Mouse (Mus musculus): ENCODE measurements around the gene Fbxl18. TPM values are rescaled to one million over a fixed set of nuclear protein-coding genes. Genes with fewer than 3 reads are reported as not detected.

Fbxl18 gene
- polyA plus RNA-seq, 1 experiment from 2014 or later, result 5.8 TPM

DNA sequence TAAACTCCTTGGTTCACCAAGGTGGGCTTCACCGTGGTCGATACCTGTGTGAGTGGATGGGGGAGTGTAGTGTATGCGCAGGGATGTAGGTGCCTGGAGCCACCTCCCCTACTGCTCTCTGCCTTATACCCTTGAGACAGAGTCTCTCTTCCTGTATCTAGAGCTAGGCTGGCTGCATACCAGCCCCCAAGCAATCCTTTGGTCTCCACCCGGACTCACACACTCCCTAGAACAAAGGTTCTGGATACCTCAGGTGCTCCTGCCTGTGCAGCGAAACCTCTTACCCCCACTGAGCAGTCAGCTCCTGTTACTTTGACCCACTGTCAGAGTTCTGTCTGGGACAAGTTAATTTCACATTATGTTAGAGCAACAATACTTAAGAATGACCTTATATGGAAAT lies 69.6 kb downstream of the Fbxl18 start:
- WGBS (ENCODE audit: insufficient replicate concordance), result 72% methylated on average over 5 of the region's 5 CpGs
- Histone ChIP-seq H3K4me3 (no peak overlapping the region), H3K27me3 (replicated peaks) (peaks cover 61% of the 10 kb centered on the region), H3K27ac (no peak overlapping the region), H3K36me3 (no peaks in the 10 kb centered on the region), H3K9me3 (replicated peaks) (no peaks in the 10 kb centered on the region), H3K4me2 (no peak overlapping the region), H3K9ac (no peak overlapping the region), H3K4me1 (peaks cover 23% of the 10 kb centered on the region)
- no peak for ATAC-seq

DNA sequence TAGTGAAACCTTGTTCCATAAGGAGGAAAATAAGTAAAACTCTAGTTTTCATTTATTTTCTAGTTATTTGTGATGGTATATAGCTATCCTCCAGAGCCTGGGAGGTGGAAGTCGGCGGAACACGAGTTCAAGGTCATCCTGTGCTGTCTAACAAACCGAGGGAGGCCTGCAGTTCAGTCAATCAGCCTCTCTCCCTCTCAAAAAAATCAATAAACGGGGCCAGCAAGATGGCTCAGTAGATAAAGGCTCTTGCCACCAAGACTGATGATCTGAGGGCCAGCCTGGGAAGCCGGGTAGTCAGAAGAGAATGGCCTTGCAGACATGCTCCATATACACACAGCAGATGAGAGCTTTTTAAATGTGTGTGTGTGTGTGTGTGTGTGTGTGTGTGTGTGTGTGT lies 71.1 kb downstream of the Fbxl18 start:
- 35% methylated on average over 6 of the region's 6 CpGs for WGBS (ENCODE audit: insufficient replicate concordance)

DNA sequence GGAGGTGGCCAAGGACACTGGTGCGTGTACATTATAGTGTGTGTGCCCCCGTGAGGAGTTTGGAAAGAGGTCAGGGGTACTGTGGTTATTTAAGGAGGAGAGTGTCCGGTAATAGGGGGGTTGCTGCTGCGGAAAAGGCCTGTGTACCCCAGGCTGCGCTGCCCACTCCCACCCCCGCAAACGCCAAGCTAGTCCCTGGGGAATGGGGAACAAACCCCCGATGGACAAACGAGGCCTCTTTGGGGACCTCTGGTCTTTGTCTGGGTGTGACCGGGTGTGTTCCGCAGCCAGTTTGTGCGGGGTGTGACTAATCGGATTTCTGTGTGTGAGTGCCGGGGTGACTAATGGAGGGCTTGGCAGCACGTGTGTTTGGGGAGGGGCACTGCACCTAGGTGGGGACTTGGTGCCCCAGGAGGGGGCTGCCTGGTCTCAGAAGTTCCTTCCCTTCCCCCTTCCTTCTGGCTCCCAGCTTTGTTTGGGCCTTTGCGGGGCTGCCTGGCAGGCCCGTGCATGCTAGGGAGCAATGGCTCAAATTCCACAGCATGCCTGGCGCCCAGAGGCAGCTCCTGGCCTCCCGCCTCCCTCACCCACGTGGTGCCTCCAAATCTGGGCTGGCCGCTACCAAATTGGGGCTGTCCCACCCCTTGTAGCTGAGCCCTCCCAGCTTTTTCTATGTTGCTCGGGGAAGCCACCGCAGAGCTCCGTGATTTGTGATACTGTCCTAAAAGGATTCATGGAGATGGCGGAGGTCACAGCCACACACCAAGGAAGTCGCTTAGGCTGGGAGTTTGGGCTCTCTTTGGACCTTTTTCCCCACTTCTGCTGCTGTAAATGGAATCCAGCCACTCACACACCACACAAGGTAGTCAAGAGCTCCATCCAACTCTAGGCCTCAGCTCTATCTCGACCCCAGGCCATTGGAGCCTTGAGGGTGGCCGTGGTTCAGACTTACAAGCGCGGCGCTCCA lies 71.8 kb downstream of the Fbxl18 start:
- Histone ChIP-seq H3K4me3 (peak overlapping the region; percentile 63), H3K36me3 (no peaks in the 10 kb centered on the region), H3K27ac (peak overlapping the region; percentile 85), H3K27me3 (replicated peaks) (peaks cover 84% of the 10 kb centered on the region), H3K9ac (peak overlapping the region; percentile 58), H3K9me3 (replicated peaks) (no peaks in the 10 kb centered on the region), H3K4me1 (peaks cover 29% of the 10 kb centered on the region), H3K4me2 (peak overlapping the region; percentile 79)
- 15% methylated on average over 31 of the region's 31 CpGs for WGBS (ENCODE audit: insufficient replicate concordance)
- peak; percentile 19; the same call in 1 of the 2 replicates for ATAC-seq

More for the DNA sequence above, 71.1 kb downstream of the Fbxl18 start:
- Histone ChIP-seq H3K4me3 (no peak overlapping the region), H3K9ac (no peak overlapping the region), H3K27ac (peak overlapping the region; percentile 85), H3K9me3 (replicated peaks) (no peaks in the 10 kb centered on the region), H3K27me3 (replicated peaks) (peaks cover 77% of the 10 kb centered on the region), H3K4me1 (peaks cover 27% of the 10 kb centered on the region), H3K4me2 (peak overlapping the region; percentile 79), H3K36me3 (no peaks in the 10 kb centered on the region)
- ATAC-seq, result no peak

DNA sequence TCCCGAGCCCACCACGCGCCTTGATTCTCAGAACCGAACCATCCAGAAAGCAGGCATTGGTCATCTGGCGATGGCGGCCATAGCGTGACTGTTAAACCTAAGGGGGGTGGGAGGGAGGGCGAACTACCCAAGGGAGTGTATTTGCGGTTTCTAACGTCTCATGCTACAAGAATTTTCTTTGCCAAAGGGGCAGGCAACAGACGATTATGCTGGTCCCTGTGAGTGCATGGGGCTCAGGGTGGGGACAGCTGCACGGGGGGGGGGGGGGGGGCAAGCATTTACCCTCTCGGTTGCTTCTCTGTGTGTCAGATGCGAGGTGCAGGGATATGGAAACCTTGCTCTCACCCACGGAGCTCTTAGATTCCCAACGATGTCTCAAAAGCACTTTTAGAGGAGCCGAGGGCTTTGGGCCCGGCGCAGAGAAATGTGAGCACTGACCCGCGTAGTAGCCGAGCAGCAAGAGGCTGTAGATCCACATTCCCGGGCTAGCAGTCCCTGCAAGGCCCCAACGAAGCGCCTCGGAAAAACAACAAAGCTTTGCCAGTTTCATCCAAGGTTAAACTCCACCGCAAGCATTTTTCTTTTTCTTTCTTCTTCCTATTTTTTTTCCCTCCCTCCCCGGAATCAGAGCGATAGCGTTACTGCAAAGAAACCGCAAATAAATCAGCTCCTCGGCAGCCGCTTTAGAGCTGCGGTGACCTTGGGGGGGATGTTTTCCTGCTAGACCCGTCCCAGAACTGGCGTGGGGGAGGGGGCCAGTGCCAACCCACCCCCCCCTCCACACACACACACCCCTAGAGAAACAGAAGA lies 72.7 kb downstream of the Fbxl18 start:
- Histone ChIP-seq H3K4me2 (peak overlapping the region; percentile 79), H3K27me3 (replicated peaks) (peaks cover 93% of the 10 kb centered on the region), H3K36me3 (no peaks in the 10 kb centered on the region), H3K4me1 (peaks cover 38% of the 10 kb centered on the region), H3K4me3 (peak overlapping the region; percentile 63), H3K9me3 (replicated peaks) (no peaks in the 10 kb centered on the region), H3K9ac (peak overlapping the region; percentile 68), H3K27ac (peak overlapping the region; percentile 85)
- no peak for ATAC-seq
- under 1% methylated on average over 36 of the region's 36 CpGs for WGBS (ENCODE audit: insufficient replicate concordance)

DNA sequence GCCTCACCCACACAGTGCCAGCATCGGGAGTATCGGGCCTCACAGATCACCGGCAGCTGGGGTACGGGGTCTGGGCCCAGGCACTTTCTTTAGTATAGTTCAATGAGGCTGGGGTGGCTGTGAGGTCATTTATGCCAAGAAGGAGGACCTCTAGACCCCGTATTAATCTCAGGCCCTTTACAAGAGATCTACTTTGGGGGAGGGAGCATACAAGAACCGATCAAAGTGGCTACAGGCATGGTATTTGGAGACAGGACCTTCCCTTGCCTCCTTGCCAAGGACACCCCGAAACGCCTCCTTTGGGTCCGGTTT lies 73.3 kb downstream of the Fbxl18 start:
- H3K27ac ChIP-seq, result peak overlapping the region; percentile 85
- H3K4me2 ChIP-seq, result peak overlapping the region; percentile 79
- peak overlapping the region; percentile 68 for H3K9ac ChIP-seq
- 0% methylated on average over 9 of the region's 9 CpGs for WGBS (ENCODE audit: insufficient replicate concordance)
- no peak for ATAC-seq
- peaks cover 43% of the 10 kb centered on the region for H3K4me1 ChIP-seq
- H3K27me3 ChIP-seq (replicated peaks), result peaks cover 99% of the 10 kb centered on the region
- H3K4me3 ChIP-seq, result peak overlapping the region; percentile 63
- H3K9me3 ChIP-seq (replicated peaks), result no peaks in the 10 kb centered on the region
- no peaks in the 10 kb centered on the region for H3K36me3 ChIP-seq

DNA sequence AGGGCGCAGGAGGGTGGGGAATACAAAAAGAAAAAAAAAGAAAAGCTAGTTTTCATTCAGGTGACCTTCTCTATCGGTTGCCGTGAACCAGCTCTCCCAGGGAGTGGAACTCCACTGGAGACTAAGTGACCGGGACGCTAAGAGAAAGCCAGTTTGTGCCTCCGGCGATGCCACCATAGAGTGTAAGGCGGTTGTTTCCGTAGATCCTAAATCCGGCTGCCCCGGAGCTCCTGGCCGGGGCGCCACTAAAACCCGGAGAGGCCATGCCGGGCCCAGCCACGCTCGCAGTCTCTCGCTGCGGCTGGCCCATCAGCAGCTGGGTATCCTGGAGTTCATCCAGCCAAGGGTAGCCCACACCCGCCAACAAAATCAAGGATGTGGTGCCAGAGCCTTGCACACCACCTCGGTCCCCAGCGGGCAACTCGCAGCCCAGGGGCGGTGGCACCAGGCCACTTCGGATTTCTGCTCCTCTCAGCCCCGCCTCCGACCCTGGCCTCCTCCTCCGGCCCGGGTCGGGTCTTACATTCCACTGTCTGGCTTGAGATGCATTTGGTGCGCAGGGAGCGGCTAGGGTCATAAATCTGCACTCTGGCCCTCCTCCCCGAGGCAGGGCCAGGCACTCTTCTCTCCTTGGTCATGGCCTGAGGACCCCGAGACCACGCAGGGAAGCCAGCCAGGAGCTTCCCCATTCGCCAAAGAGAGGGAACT lies 73.8 kb downstream of the Fbxl18 start:
- ATAC-seq, result peak; percentile 22
- Histone ChIP-seq H3K27me3 (replicated peaks) (peaks cover 100% of the 10 kb centered on the region), H3K4me1 (peaks cover 48% of the 10 kb centered on the region), H3K4me2 (peak overlapping the region; percentile 79), H3K36me3 (no peaks in the 10 kb centered on the region), H3K27ac (peak overlapping the region; percentile 85), H3K9ac (peak overlapping the region; percentile 68), H3K9me3 (replicated peaks) (no peaks in the 10 kb centered on the region), H3K4me3 (peak overlapping the region; percentile 63)
- WGBS (ENCODE audit: insufficient replicate concordance), result under 1% methylated on average over 36 of the region's 36 CpGs

DNA sequence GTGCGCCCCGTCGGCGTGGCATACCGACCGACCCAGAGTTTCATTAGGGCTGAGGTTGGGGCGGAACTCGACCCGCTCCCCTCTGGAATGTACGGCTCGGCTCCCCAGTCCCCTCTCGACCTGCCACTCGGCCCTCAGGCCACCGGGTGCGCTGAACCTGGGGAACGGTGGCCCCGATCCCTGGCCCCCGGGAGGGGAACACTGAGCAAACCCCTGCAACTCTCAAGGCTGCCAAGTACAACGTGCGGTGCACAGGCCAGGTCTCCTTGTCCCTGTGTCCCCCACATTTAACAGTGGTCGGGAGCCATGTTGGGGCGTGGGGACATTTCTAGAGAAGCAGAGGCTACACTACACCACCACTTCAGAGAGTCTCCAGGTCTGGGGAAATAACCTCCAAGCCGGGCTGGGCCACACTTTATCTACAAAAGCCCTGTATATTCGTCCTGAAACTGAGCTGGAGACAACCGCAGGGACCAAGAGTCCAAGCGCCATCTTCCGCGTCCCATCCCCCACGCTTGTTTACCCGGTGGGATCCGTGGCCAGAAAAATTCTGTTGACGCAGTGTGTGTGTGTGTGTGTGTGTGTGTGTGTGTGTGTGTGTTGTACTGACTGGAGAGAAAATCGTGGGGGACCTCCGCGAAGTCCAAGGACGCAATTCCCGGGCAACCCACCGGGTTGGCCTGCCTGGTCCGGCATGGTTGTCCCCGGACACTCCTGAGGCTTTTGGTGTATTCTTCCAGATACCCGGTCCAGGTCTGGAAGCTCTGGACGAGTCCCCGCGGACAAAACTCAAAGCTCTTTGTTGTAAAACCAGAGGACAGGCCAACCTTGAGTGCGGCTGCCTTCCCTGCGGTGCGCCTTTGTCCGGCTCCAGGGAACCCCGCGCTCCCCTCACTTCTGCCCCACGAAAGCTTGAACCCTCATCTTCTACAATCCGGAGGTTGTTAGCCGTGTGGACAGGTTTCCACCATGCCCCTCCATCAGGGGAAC lies 74.7 kb downstream of the Fbxl18 start:
- peak overlapping the region; percentile 68 for H3K9ac ChIP-seq
- peak overlapping the region; percentile 63 for H3K4me3 ChIP-seq
- H3K36me3 ChIP-seq, result no peaks in the 10 kb centered on the region
- H3K4me1 ChIP-seq, result peaks cover 53% of the 10 kb centered on the region
- H3K4me2 ChIP-seq, result peak overlapping the region; percentile 79
- H3K9me3 ChIP-seq (replicated peaks), result no peaks in the 10 kb centered on the region
- WGBS (ENCODE audit: insufficient replicate concordance), result 2% methylated on average over 53 of the region's 53 CpGs
- no peak for ATAC-seq
- H3K27ac ChIP-seq, result peak overlapping the region; percentile 85
- H3K27me3 ChIP-seq (replicated peaks), result peaks cover 100% of the 10 kb centered on the region

DNA sequence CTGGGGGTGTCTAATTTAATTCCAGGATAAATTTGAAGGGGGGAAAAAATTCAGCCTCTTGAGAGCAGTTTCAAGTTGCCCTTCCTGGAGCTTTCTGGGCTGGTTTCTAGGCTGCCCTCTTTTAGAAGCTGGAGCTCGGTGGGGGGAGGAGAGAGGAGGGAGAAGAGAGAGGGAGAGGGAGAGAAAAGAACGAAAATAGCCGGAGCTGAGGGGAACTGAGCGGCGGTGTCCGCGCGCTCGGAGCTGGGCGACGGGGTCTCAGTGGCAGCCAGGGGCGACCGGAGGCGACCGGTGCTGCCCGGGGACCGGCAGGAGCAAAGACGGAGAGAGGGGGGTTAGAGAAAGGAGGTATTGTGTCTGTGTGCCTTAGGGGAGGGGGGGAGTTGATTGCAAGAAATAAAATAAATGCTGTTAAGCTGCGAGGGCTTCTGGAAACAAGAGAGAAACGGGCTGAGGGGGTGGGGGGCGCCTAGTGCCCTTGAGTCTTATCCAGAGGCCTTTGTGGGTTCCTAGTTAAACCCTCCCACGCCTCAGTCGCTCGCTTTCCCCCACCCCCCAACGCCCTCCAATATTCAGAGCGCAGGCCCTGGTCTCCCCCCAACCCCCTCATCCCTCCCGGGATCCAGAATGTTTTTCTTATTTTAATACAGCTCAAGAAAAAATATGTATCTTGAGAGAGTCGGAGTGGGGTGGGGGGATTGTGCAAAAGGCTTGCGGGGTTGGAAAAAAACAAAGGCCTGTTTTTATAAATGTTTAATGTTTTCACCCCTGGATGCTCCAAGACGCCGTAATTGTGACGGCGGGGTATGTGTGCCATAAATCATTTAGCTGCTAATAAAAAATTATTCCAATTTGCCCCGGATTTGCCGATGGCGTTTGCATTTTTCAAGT lies 75.6 kb downstream of the Fbxl18 start:
- Histone ChIP-seq H3K4me1 (peaks cover 58% of the 10 kb centered on the region), H3K4me2 (peak overlapping the region; percentile 79), H3K9me3 (replicated peaks) (no peaks in the 10 kb centered on the region), H3K36me3 (no peaks in the 10 kb centered on the region), H3K9ac (peak overlapping the region; percentile 68), H3K27me3 (replicated peaks) (peaks cover 100% of the 10 kb centered on the region), H3K4me3 (peak overlapping the region; percentile 63), H3K27ac (peak overlapping the region; percentile 85)
- no peak for ATAC-seq
- 2% methylated on average over 36 of the region's 36 CpGs for WGBS (ENCODE audit: insufficient replicate concordance)

DNA sequence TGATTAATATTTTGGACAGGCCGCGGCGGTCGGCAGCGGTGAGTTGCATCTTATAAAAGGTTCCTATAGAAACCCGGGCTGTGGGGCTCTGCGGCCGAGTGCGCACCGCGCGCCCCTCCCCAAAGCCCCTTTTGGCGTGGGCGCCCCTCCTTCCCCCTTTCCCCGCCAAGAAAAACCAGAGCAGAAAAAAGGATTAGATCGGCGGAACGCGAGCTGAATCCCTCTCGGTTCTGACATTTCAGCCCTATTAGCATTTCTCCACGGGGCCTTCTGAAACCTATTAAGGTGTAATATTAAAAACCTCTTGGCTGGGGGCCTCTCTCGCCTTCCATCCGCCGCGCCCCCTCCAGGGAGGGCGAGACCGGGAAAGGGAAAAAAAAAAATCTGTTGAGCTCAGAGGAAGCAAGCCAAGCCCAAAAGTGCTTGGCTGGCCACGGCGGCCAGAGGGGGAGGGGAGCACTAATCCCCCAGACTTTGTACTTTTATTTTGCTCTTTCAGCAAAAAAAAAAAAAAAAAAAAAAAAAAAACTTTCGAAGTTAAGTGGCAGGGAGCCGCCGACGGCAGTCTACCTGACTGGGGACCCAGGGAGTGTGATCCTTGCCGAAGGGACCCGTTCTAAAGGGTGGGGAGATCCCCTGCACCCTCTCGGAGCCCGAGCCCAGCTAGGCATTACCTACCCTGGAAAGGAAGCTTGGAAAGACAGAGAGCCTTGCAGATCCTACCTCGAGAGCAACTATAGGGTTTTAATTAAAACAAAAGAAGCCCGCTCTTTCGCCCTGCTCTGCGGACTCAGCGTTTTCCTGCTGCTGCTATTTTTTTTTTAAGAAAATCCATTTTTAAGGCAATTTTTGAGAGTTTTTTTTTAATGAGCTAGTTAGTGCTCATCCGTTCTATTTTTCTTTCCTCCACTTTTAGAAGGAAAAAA lies 76.5 kb downstream of the Fbxl18 start:
- WGBS (ENCODE audit: insufficient replicate concordance), result under 1% methylated on average over 43 of the region's 43 CpGs
- no peak for ATAC-seq
- Histone ChIP-seq H3K27me3 (replicated peaks) (peaks cover 100% of the 10 kb centered on the region), H3K4me2 (peak overlapping the region; percentile 79), H3K9ac (peak overlapping the region; percentile 68), H3K9me3 (replicated peaks) (no peaks in the 10 kb centered on the region), H3K27ac (peak overlapping the region; percentile 85), H3K4me1 (peaks cover 54% of the 10 kb centered on the region), H3K36me3 (no peaks in the 10 kb centered on the region), H3K4me3 (peak overlapping the region; percentile 63)
